Mouse (Mus musculus) MEL (cell line): Measurements from ENCODE around the gene Pomp. TPM values are rescaled to one million over a fixed set of nuclear protein-coding genes. Genes with fewer than 3 reads are reported as not detected.

Experiments
- DNase-seq: peaks from one replicate; pipeline ENCODE4 v3.0.0; 2011; ENCODE audit warnings: low read depth, low spot score
- H3K27ac ChIP-seq: 2 replicates; pipeline ENCODE4 v1.5.1; 2012; ENCODE audit warnings: low read depth, mild to moderate bottlenecking, control low read depth, low read length, moderate library complexity; ENCODE audit not compliant: control insufficient read depth
- H3K27me3 ChIP-seq, 2 experiments: fragments of 150-350 bp in 1 of 2; sonication (generic) in 1 of 2; 2 replicates each; pipeline ENCODE4 v1.6.1; 2012; ENCODE audit warnings: low read length in 2 of 2, mild to moderate bottlenecking in 2 of 2, improper control_type of control experiment in 1 of 2, moderate library complexity in 1 of 2; ENCODE audit not compliant: insufficient read depth in 2 of 2, control insufficient read depth in 1 of 2
- H3K36me3 ChIP-seq, 2 experiments: 2 replicates each; pipeline ENCODE4 v1.6.1; 2012 to 2014; ENCODE audit warnings: low read length in 2 of 2, improper control_type of control experiment in 1 of 2, inconsistent platforms in 1 of 2, mild to moderate bottlenecking in 1 of 2; ENCODE audit not compliant: insufficient read depth in 2 of 2, control insufficient read depth in 1 of 2
- H3K4me1 ChIP-seq, 2 experiments: fragments of 150-350 bp in 1 of 2; sonication (generic) in 1 of 2; 2 replicates each; pipeline ENCODE4 v1.6.1; 2012; ENCODE audit warnings: low read length in 2 of 2, improper control_type of control experiment in 1 of 2, mild to moderate bottlenecking in 1 of 2; ENCODE audit not compliant: insufficient read depth in 2 of 2, control insufficient read depth in 1 of 2
- H3K4me3 ChIP-seq, 2 experiments: fragments of 150-350 bp in 1 of 2; sonication (generic) in 1 of 2; 2 replicates each; pipeline ENCODE4 v1.5.1; 2012; ENCODE audit warnings: low read depth in 2 of 2, low read length in 2 of 2, mild to moderate bottlenecking in 2 of 2, moderate library complexity in 2 of 2, control low read depth in 1 of 2, improper control_type of control experiment in 1 of 2; ENCODE audit not compliant: control insufficient read depth in 1 of 2, insufficient read depth in 1 of 2
- H3K79me2 ChIP-seq: 2 replicates; pipeline ENCODE4 v1.6.1; 2012; ENCODE audit warnings: mild to moderate bottlenecking, low read length, moderate library complexity; ENCODE audit not compliant: control insufficient read depth, poor library complexity, insufficient read depth
- H3K9ac ChIP-seq: 2 replicates; pipeline ENCODE4 v1.6.1; 2012; ENCODE audit warnings: low read depth, mild to moderate bottlenecking, control low read depth, low read length, moderate library complexity; ENCODE audit not compliant: control insufficient read depth, poor library complexity, severe bottlenecking
- H3K9me3 ChIP-seq: fragments of 150-350 bp; sonication (generic); replicated peaks from 2 replicates; pipeline ENCODE4 v1.6.1; 2012; ENCODE audit warnings: mild to moderate bottlenecking, low read length, improper control_type of control experiment, moderate library complexity; ENCODE audit not compliant: insufficient read depth
- CHD1 ChIP-seq: IDR thresholded peaks from 2 replicates; pipeline ENCODE4 v1.6.1; 2012; ENCODE audit warnings: low read depth, mild to moderate bottlenecking, inconsistent platforms, low read length, improper control_type of control experiment
- CHD2 ChIP-seq: IDR thresholded peaks from 2 replicates; pipeline ENCODE4 v1.6.1; 2011; ENCODE audit warnings: low read length, improper control_type of control experiment
- CTCF ChIP-seq, 3 experiments: IDR thresholded peaks in 2 of 3; conservative IDR thresholded peaks in 1 of 3; 2 replicates each; pipeline ENCODE4 v1.5.1; 2011 to 2012; ENCODE audit warnings: low read length in 3 of 3, low read depth in 2 of 3, mild to moderate bottlenecking in 2 of 3, improper control_type of control experiment in 1 of 3, inconsistent platforms in 1 of 3, mixed read lengths in 1 of 3, moderate library complexity in 1 of 3; ENCODE audit not compliant: control insufficient read depth in 1 of 3, insufficient read depth in 1 of 3, poor library complexity in 1 of 3, severe bottlenecking in 1 of 3
- EP300 ChIP-seq, 2 experiments: IDR thresholded peaks; 2 replicates each; pipeline ENCODE4 v1.6.1; 2011; ENCODE audit warnings: improper control_type of control experiment in 2 of 2, low read length in 2 of 2, low read depth in 1 of 2, mild to moderate bottlenecking in 1 of 2
- ETS1 ChIP-seq: IDR thresholded peaks from 2 replicates; pipeline ENCODE4 v1.6.1; 2012; ENCODE audit warnings: low read depth, mild to moderate bottlenecking, inconsistent platforms, low read length, improper control_type of control experiment, moderate library complexity
- KAT2A ChIP-seq: conservative IDR thresholded peaks from 2 replicates; pipeline ENCODE4 v1.6.1; 2012; ENCODE audit warnings: low read depth, low read length, improper control_type of control experiment, inconsistent platforms
- MAFK ChIP-seq: IDR thresholded peaks from 2 replicates; pipeline ENCODE4 v1.6.1; 2011; ENCODE audit warnings: low read depth, mild to moderate bottlenecking, low read length, improper control_type of control experiment, borderline replicate concordance
- MAX ChIP-seq: IDR thresholded peaks from 2 replicates; pipeline ENCODE4 v1.6.1; 2011; ENCODE audit warnings: low read length, improper control_type of control experiment
- MXI1 ChIP-seq: IDR thresholded peaks from 2 replicates; pipeline ENCODE4 v1.6.1; 2011; ENCODE audit warnings: mild to moderate bottlenecking, low read depth, low read length, improper control_type of control experiment
- POLR2A ChIP-seq, 2 experiments: IDR thresholded peaks; 2 replicates each; pipeline ENCODE4 v1.6.1; 2011 to 2012; ENCODE audit warnings: low read length in 2 of 2, mild to moderate bottlenecking in 2 of 2, control low read depth in 1 of 2, improper control_type of control experiment in 1 of 2, low read depth in 1 of 2, moderate library complexity in 1 of 2; ENCODE audit not compliant: control insufficient read depth in 1 of 2, insufficient read depth in 1 of 2, poor library complexity in 1 of 2
- POLR2AphosphoS5 ChIP-seq: IDR thresholded peaks from 2 replicates; pipeline ENCODE4 v1.6.1; 2012; ENCODE audit warnings: low read depth, borderline replicate concordance, mild to moderate bottlenecking, inconsistent platforms, low read length, moderate library complexity, mixed read lengths
- RAD21 ChIP-seq: IDR thresholded peaks from 2 replicates; pipeline ENCODE4 v1.6.1; 2011; ENCODE audit warnings: mild to moderate bottlenecking, low read depth, low read length, improper control_type of control experiment
- SIN3A ChIP-seq: IDR thresholded peaks from 2 replicates; pipeline ENCODE4 v1.6.1; 2012; ENCODE audit warnings: low read length, improper control_type of control experiment, inconsistent platforms
- SMC3 ChIP-seq: IDR thresholded peaks from 2 replicates; pipeline ENCODE4 v1.6.1; 2011; ENCODE audit warnings: low read depth, low read length, improper control_type of control experiment
- TAL1 ChIP-seq: IDR thresholded peaks from 2 replicates; pipeline ENCODE4 v1.6.1; 2012; ENCODE audit warnings: mild to moderate bottlenecking, inconsistent platforms, low read length, moderate library complexity, mixed read lengths
- TBP ChIP-seq: IDR thresholded peaks from 2 replicates; pipeline ENCODE4 v1.8.0; 2011; ENCODE audit warnings: low read depth, low read length, improper control_type of control experiment
- TCF12 ChIP-seq: IDR thresholded peaks from 2 replicates; pipeline ENCODE4 v1.6.1; 2014; ENCODE audit warnings: low read depth, mild to moderate bottlenecking, inconsistent platforms, low read length, improper control_type of control experiment, moderate library complexity
- ZKSCAN1 ChIP-seq: IDR thresholded peaks from 2 replicates; pipeline ENCODE4 v1.6.1; 2012; ENCODE audit warnings: low read depth, mild to moderate bottlenecking, inconsistent platforms, low read length, improper control_type of control experiment, moderate library complexity
- ZMIZ1 ChIP-seq: IDR thresholded peaks from 2 replicates; pipeline ENCODE4 v1.6.1; 2012; ENCODE audit warnings: low read depth, mild to moderate bottlenecking, inconsistent platforms, low read length, improper control_type of control experiment, moderate library complexity
- polyA plus RNA-seq, 2 experiments: library from polyadenylated mRNA; stranded (reverse) in 1 of 2; unstranded in 1 of 2; fragments of >175 nt in 1 of 2; fragments of >200 nt in 1 of 2; gene quantifications; 2 replicates each; pipeline versions ENCODE4 v1.2.1 to v1.2.4; 2012; ENCODE audit warnings: low replicate concordance in 2 of 2, low read depth in 1 of 2; ENCODE audit not compliant: insufficient read length in 2 of 2, insufficient read depth in 1 of 2, missing spikeins in 1 of 2
- total RNA-seq: library from RNA; depleted of rRNA; stranded (reverse); fragments of 300-350 nt; gene quantifications from 2 replicates; pipeline ENCODE4 v1.2.3, GENCODE M21; 2012

Gene Pomp
- total and polyA plus RNA-seq, 3 experiments, result 348 to 500 TPM; not detected in 1

DNA sequence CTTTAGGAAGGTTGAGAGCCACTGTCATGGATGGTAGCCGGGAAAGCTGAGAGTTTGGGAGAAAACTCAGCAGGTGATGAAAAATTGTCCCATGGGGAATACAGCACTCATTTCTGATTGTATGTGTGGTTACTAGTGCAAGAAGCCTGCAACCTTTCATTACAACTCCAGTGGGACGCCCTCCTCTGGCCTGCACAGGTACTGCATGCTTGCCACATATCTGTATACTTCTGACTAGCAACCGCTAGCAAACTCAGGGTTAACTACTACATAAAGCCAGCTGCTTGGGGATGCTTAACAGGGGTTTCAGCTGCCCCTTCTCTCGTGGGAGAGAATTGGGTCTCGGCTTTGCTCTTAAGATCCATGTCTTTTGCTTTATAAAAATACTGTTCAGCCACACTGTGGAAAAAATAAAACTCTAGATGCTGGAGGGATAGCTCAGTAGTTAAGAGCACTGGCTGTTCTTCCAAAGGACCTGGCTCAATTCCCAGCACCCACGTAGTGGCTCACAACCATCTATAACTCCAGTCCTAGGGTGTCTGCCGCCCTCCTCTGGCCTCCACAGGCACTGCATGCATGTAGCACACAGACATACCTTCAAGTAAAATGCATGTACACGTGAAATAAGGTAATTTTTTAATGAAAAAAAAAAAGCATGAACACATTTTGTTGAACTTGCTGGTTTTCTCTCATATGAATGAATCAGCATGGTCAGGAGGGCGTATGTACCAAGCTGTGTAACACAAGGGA, 42.3 kb upstream of the Pomp start:
- Histone ChIP-seq H3K4me1 (no peaks in the 10 kb centered on the region), H3K27ac (no peak overlapping the region), H3K36me3 (no peaks in the 10 kb centered on the region), H3K9me3 (0 out of 2 replicates have a peak, but pooled peaks cover 2% of the 10 kb centered on the region), H3K4me3 (no peak overlapping the region), H3K79me2 (no peaks in the 10 kb centered on the region), H3K9ac (no peak overlapping the region), H3K27me3 (no peaks in the 10 kb centered on the region)
- peak; percentile 20 for DNase-seq
- no peak for TF ChIP-seq ZKSCAN1
- peak; percentile 24 for TF ChIP-seq RAD21
- TF ChIP-seq CTCF (IDR thresholded peaks at IDR 0.05 in 2 of 3, conservative IDR thresholded peaks at IDR 0.05 in 1 of 3; ENCODE audit: control insufficient read depth in 1 of 3, insufficient read depth in 1 of 3, low read depth in 2 of 3, low read length in 3 of 3, poor library complexity in 1 of 3, severe bottlenecking in 1 of 3), result peak; percentile 19 to 41 (median 30); a peak in 5 of 6 replicates

- DNase-seq, result no peak
- H3K4me3 ChIP-seq, result no peak overlapping the region
- H3K79me2 ChIP-seq, result no peaks in the 10 kb centered on the region
- no peak overlapping the region for H3K27ac ChIP-seq
- no peak for TF ChIP-seq ETS1
- TF ChIP-seq MAX, result no peak
- TF ChIP-seq CHD2, result no peak
- TF ChIP-seq POLR2A (IDR thresholded peaks at IDR 0.05; ENCODE audit: control insufficient read depth in 1 of 2, insufficient read depth in 1 of 2, low read depth in 1 of 2, low read length in 2 of 2, poor library complexity in 1 of 2), result no peak
- TF ChIP-seq TAL1, result no peak
- TF ChIP-seq SMC3, result no peak
- no peak for TF ChIP-seq CHD1
- TF ChIP-seq TBP, result no peak
- TF ChIP-seq ZMIZ1, result no peak
- TF ChIP-seq CTCF (IDR thresholded peaks at IDR 0.05 in 2 of 3, conservative IDR thresholded peaks at IDR 0.05 in 1 of 3; ENCODE audit: control insufficient read depth in 1 of 3, insufficient read depth in 1 of 3, low read depth in 2 of 3, low read length in 3 of 3, poor library complexity in 1 of 3, severe bottlenecking in 1 of 3), result no peak
- TF ChIP-seq MXI1, result no peak
- no peak for TF ChIP-seq RAD21
- no peak for TF ChIP-seq TCF12
- no peak for TF ChIP-seq POLR2AphosphoS5
- no peak for TF ChIP-seq MAFK
- TF ChIP-seq SIN3A, result no peak
- no peak for TF ChIP-seq KAT2A
- no peak for TF ChIP-seq EP300 (IDR thresholded peaks at IDR 0.05; ENCODE audit: low read depth in 1 of 2, low read length in 2 of 2)
- no peaks in the 10 kb centered on the region for H3K36me3 ChIP-seq
- H3K27me3 ChIP-seq, result no peaks in the 10 kb centered on the region
- H3K9me3 ChIP-seq, result no peaks in the 10 kb centered on the region
- no peak overlapping the region for H3K9ac ChIP-seq
- H3K4me1 ChIP-seq, result no peaks in the 10 kb centered on the region
These were observed 41.4 kb upstream of the Pomp start for GRCm38 (mm10) chr5:147818866-147819265.
